Mouse (Mus musculus) gastrocnemius, adult 8-10 months (tissue): ENCODE measurements around the gene Usp18. TPM values are rescaled to one million over a fixed set of nuclear protein-coding genes. Genes with fewer than 3 reads are reported as not detected.

Experiments
- DNase-seq, 2 experiments: peaks; one replicate each; pipeline ENCODE4 v3.0.0; 2022; ENCODE audit warnings: low spot score in 2 of 2
- total RNA-seq, 4 experiments: library from RNA; stranded (reverse); gene quantifications; 2 replicates each; pipeline ENCODE4 v1.2.4; 2022

Gene Usp18
- 1 to 10 TPM; 1.0 to 1.5 (median 1.3) TPM for total RNA-seq

DNA sequence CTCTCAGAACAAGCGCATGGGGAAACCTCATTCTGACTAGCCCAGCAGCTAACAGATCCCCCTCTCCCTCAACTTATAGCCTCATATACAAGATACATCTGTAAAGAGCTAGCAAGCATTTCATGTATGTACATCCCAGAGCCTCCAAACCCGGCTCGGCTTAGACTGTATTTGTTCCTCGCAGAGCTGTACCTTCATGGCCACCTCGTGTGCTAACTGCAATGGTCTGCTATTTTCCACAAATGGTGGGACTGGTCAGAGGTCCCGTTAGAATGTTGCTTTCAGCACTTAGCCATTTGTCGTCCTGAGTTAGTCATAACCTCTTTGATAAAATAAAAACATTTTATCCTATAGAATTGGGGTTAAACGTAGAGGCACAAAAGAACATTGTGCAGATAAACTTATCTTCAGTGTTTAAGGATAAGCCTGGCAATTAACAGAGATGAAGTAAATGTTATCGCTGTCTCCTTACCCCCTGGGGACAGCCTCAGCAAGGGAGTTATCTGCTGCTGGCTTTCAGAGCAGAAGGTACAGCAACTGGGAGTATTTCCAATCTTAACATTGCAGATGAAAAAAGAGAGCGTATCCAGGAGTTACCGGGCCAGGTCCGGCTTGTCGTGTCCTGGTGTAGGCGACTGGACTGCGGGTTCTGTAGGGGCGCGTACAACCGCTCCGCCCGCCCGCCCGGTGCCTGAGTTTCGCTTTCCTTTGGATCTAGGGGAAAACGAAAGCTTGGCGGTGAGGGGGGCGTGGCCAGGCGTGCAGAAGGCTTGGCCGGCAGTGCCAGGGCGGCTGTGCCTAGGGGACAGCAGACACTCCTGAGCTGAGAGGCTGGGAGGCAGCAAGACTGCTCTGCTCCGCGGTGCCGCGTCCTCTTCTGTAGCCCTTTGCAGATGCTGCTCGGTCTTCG lies at the start of gene Usp18:
Gene Usp18 (plus strand): TSS at position 780 of the 910 bp plus-strand sequence.
- peak; percentile 91 for DNase-seq

DNA sequence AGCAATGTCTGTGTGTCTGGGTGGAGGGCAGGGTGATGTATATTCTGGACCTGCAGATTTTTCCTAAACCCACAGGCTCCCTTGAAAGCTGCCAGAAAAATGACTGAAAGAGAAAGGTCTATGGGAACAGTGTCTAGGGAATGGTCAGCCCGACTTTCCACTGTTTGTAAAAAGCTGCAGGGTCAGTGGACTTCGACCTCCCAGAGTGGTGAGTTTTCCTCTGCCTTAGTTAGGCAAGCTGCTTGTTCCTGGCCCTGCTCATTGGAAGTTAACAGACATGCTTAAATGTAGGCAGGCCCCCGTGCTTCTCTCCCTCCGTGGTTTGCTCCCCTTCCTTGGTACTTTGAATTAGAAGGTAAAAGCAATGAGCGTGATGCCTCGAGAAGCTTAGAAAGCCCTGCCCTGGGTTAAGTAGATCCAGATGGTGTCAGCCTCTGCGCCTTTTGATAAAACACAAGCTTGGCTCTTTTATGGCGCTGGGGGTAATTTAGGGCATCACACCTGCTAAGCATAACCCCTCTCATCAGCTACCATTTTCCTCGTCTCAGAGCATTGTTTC lies 47.8 kb upstream of the Usp18 start:
- no peak for DNase-seq

DNA sequence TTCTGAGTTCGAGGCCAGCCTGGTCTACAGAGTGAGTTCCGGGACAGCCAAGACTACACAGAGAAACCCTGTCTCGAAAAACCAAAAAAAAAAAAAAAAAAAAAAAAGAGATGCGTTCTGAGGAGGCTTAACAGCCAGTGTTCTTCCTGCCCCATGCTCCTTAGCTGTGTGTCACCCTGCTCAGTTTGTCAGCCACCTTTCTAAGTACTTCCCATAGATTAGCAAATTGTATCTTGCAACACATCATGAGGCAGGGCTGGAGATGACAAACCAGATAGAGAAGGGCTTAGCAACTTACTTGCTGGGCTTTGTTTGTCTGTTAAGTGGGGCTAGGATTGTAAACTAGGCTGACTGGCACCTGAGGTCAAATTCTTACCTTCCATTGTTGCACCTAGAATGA lies 45.2 kb upstream of the Usp18 start:
- no peak for DNase-seq

DNA sequence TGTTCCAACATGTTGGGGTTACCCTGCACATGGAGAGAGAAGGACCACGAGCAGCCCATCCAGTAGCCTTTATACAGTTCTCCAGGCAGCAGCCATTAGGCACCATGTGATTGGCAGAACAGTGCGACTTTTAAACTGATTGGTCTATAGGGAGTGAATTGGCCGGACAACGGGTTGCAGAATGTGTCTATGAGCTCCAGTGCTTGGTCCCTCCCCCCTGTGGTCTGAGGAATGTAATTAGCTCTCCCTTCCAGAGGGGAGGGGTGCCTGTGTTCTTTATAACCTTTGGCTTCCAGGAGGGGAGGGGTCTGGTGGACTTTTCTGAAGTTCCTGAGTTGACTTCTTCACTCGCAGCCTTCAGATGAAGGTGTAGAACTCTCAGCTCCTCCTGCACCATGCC lies 43.7 kb upstream of the Usp18 start:
- DNase-seq, result no peak

DNA sequence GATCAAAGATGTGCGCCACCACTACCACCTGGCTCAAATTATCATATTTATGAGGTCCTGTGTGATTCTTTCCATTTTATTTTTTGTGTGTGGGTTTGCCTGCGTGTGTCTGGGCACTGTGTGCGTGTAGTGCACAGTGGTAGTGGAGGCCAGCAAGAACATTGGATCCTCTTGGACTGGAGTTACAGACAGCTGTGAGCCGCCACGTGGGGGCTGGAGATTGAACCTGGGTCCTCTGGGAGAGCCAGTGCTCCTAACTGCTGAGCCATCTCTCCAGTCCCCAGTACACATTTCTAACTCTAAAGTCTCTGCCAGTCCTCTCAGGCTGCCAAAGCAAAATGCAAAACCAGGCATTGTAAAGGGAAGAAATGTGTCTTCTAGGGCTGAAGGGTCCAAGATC lies 39.2 kb upstream of the Usp18 start:
- no peak for DNase-seq

DNA sequence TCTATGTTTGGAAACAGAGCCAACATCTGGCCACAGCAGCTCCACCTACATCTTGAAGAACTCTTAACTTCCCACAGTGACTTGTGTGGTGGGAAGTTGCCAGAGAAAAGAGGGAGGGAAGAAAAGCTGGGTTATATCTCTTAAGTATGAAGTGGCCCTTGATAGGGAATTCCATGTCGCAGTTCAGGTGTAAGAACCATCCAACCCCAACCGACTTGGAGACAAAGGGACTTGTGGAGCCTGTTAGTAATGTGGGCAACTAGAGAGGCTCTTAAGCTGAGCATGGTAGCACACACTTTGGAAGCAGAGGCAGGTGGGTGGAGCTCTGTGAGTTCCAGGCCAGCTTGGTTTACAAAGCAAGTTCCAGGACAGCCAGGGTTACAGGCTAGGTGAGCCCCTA lies 36.1 kb upstream of the Usp18 start:
- DNase-seq, result no peak

DNA sequence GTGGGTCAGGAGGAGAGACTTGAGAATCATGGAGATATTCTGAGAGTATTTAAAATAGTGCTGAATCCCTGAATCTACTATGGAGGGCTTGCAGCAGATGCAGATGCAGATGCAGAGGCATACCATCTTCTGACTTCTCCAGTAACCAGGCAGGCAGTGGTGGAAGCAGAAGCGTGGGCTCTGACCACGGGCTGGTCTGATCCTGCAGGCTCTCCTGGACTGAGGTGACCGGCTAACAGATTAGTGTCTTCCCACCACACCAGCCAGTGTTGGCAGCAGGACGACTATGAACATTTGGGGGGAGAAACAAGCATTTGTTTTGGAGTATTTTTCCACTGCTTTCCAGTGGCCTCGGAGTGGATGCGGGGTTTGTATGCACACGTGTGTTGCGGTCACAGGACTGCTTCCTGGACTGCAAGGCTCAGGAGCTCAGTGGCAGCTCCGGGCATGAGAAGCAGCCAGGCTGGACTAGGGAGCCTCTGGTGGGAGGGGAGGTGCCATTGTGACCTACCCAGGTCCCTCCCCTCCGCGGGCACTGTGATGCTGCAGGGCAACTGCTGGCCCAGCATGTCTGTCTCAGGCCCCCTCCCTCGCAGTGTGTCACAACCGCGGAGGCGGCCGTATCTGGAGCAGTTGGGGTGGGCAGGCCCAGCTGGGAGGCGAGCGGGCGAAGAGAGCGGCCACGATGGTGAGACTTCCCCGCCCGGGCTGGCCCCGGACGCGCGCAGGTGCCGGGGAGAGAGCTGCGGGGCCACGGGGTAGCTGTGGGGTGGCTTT lies 35.4 kb upstream of the Usp18 start, which contains the start of gene Tuba8:
Gene Tuba8 (plus strand): TSS at position 548 of the 777 bp plus-strand sequence.
- DNase-seq, result peak; percentile 79 to 86

DNA sequence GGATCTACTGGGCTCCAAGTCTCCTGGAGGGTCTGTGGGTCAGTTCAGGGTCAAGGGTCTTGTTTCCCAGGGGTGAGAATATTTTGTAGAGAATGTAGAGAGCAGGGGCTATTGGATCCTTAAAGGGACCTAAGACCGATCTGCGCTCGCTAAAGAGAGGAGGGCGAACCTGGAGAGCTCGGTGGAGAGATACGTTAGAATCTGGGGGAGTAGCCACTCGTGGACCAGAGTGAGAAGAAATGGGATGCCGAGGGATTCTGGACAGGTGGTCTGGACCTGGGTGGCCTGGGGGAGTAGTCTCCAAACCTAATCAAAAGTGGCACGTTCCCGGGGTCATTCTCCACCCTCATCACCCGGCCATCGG lies 34.8 kb upstream of the Usp18 start:
- DNase-seq, result no peak

DNA sequence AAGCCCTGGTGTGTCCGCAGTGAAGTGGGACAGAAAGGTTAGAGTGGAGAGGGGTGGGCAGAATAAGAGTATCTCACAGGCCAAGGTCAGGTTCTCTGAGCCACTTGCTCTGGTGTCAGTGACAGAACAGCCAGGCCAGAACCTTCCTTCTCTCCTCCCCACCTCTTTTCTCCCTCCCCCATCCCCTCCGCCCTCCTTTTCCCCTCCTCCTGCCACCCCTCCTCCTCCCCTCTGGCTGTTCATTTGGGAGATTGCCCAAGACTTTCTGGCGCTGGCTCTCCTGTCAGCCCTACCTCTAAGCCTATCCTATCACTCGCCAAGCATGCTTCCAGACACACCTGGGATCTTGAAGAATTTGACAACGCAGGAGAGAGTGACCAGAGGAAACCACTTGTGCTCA lies 34.0 kb upstream of the Usp18 start:
- peak; percentile 52 to 69 for DNase-seq

DNA sequence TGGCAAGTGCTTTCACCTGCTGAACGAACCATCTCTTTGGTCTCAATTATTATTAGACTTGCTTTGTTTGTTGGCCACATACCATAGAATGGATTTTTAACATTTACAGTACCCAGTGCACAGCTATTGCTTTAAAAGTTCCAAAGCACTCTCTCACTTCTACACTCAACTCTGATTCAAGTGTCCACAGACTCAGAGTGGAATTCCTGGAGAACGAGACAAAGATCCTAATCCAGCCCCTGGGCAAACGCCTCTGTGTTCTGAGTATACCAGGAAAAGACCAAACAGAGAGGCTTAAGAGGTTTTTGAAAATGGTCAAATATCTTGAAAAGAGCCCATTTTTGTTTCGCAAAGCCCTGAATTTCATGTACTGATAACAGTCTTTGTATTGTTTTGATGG lies 32.7 kb upstream of the Usp18 start:
- no peak for DNase-seq

DNA sequence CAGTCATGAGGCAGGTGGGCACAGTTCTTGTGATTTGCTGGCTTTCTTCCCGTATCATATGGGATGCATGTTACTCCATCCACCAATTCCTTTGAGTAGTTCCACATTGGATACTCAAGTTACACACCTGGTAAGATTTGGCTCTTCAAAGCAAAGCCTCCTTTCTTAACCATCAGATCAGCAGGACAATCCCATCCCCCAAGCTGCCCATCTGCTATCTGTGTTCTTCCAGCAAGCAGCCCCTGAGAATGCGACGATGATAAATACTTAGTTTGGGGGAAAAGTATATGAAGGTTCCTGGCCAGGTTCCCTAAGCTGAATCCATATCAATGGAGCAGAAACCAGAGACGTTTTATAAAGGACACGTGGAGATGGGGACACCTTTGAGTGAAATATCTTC lies 31.5 kb upstream of the Usp18 start:
- DNase-seq, result no peak

DNA sequence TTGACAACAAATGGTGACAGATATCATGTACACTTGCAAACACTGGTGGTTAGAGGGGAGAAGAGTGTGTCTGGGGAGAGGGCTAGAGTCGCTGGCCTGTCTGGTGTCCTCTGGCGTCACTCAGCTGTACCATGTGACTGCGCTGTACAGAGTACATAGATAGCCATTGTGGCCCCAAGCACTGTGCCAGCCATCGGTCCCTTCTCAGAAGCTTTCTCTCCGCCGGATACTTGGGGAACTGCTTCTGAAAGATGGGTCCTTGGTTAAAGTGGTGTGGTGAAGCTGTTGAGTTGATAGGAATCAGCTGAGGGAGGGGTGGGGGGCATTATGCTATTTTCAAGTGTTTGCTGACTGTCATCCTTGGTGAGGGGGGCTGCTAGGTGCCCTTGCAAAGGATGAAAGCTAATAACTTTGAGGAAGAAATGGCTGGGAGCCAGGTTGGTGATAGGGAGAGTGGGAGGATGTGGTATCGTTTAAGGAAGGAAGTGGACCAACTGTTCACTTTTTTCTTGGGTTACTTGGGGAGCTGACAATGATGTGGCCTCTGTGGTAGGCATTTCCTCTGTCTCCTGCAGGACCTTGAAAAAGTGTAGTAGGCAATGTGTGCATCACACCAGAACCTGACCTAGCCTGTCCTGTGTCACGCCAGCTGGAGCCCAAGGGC lies 30.9 kb upstream of the Usp18 start:
- DNase-seq, result no peak

DNA sequence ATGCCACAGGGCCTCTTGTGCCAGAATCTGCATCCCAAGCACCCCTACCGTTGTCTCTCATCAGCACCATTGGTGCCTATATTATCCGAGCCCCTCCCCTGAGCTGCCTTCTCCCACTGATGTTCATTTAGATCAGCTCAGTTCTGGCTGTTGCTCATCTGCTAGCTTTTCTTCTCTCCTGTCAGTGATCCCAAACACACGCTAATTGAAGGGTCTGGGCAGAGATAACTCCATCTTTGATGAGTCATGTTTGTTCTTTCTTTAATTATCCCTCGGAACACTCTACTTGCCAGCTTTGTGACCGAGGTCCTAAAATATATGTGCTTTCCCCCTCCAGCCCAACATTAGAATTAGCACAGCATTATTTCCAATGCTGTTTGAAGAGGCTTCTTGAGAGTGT lies 30.4 kb upstream of the Usp18 start:
- DNase-seq, result no peak

DNA sequence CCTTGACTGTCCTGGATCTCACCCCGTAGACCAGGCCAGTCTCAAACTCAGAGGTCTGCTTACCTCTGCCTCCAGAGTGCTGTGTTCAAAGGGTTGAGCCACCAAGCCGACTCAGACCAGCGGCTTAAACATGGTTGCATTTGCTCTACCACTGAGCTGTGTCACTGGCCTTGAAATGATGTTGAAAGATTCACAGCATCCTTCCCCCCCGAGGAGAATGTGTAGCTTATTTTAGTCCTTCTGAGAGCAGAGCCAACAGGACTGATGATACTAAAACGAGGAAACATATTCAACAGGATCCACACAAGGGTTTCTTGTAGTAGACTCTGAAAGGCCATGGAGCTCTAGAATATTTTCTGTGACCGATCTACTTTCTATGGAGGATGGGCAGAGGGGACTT lies 29.8 kb upstream of the Usp18 start:
- no peak for DNase-seq

DNA sequence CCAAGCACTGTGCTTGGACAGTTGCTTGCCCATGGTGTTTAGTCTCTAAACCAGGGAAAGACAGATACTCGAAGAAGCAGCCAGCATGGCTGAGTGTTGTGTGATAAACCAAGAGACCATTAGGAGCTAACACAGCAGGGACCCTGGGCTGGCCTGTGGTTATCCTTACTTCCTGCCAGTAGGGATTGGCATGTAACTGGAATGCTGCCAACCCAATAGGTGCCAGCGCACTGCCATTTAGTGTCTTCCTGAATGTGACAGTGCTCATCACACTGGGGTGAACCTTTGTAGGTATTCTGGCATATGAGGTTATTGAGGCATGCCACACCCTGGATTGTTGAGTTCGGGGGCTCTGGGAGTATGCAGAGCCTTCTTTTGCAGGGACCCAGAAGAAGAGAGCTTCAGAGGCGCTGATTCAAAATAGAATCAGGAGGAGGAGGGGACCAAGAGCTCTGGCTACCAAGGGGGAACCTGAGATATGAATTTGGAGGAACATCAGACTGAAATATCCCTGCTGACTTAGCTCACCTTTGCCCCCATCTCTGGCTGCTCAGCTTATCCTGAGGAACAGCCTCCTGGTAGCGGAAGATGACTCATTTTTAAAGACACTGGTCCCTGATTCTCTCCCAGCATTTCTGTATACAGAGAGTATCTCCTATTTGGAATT lies 29.0 kb upstream of the Usp18 start:
- peak; percentile 57 to 62 for DNase-seq

DNA sequence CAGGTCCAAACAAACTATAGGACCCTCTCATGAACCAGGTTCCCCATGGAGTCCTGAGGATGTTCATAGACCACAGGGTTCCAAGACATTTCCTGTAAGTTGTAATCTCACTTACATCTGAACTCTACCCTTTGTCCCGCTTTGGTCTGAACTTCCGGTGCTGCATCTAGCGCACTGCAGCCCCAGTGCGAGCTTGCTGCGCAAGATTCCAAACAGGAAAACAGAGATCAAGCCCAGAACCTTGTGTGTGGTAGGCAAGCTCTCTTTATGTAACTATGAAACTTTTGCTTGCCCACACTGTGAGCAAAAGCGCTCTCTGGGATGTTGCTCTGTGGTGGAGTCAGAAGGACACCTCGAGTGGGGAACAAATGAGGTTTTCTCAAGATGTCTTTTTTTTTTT lies 27.7 kb upstream of the Usp18 start:
- DNase-seq, result no peak

DNA sequence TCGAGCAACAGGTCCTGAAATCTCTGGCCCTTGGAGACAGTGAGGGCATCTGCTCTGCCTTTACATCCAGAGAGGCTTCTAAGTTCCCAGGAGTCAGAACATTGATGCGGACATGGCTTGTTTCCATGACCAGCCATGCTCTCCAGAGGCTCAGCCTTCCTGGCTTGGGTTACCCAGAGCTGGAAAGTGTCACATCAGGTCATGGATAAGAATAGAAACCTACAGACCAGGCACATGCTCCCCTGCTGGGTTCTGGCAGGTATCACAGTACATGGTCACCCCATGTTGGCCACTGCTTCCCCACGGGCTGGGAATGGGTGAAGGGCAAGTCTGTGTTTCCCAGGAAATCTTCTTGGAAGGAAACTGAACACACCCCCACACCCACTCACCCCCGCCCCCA lies 26.3 kb upstream of the Usp18 start:
- peak; percentile 64 to 75 for DNase-seq

DNA sequence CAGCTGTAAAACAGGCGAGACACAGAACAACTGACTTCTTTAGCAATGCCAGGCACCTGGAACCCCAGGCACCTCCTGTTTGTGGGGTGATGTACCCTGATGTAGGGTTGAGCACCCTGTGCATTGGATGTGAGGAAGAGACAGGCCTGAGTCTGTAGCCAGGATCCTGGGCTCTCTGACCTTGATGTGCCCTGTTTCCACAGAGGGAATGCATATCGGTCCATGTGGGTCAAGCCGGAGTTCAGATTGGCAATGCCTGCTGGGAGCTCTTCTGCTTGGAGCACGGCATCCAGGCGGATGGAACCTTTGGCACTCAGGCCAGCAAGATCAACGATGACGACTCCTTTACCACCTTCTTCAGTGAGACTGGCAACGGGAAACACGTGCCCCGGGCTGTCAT lies 25.5 kb upstream of the Usp18 start:
- DNase-seq, result no peak

DNA sequence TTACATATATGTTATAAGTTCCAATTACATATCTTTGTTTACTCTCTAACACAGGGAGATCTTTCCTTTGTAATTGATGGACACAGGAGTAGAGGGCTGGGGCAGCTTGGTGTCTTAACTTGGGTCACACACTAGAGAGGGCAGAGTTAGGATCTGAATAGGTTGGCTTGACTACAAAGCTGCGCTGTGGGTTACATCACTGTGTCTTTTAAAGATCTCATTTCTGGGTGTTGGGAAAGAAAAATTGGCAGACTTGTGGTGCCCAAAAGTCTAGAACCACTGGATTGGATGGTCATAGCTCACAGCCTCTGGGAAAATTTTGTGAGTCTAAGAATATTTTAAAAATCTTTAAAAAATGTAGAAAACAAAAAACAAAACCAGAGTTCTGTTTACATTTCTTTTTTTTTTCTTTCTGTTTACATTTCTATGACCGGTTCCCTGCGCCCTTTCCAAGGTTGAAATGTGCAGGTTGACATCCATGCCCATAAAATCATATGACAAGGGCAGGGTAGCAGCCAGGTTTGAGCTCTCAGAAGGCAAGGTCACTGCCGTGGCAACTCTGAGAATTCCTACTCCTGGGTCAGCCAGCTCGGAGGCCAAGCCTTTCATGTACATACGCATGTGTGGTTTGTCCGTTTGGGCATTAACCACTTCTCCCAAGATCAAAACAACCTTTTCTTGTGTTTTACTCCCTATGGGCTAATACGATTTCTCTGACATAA lies 23.7 kb upstream of the Usp18 start:
- DNase-seq, result no peak

DNA sequence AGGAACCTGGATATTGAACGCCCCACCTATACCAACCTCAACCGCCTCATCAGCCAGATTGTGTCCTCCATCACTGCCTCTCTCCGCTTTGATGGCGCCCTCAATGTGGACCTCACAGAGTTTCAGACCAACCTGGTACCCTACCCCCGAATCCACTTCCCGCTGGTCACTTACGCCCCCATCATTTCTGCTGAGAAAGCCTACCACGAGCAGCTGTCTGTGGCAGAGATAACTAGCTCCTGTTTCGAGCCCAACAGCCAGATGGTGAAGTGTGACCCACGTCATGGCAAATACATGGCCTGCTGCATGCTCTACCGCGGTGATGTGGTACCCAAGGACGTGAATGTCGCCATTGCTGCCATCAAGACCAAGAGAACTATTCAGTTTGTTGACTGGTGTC lies 22.7 kb upstream of the Usp18 start:
- DNase-seq, result no peak

DNA sequence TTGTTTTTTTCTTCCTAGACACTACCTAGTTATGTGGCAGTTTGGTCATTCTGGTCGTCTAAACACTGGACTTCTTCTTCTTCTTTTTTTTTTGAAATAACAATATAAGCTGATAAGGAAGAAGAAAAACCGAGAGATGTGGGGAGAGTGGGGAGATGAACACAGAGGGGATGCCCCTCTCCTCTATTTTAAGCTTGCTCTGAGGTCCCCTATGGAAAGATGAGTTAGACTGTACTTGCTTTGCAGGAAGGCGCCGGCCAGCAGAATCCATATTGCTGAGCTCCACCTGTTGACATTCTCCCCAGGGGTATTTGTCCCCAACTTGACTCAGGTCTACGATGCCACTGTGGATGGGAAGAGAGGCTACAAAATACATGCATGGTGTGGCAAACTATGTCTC lies 21.6 kb upstream of the Usp18 start:
- no peak for DNase-seq
